21 mouse cellular contexts compared by ENCODE assay signal in the genomic region with DNA sequence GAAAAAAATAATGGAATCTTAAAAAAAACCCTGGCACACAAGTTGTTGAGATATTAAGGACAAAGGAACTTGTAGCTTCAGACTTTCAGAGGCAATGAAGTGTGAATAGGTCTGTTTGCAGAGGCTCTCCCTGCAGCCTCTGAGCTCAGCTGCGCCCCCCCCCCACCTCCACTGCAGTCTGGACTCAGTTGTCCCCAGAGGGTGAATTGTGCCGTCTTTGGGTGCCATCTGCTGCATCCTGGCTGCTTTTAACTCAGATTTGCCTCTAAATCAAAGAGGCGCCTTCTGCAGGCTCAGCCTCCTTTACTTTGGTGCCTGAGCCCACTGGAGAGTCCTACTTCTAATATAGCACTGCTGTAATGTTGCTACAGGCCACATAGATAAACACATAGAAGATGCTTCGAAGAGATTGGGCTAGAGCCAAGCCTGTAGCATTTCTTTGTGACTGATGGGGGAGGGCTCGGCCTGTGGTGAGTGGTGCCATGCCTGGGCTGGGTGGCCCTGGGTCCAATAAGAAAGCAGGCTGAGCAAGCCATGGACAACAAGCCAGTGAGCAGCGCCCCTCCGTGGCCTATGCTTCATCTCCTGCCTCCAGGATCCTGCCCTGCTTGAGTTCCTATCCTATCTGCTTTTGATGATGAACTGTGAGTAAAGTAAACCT. TPM values are rescaled to one million over a fixed set of nuclear protein-coding genes. Genes with fewer than 3 reads are reported as not detected.
DNase-seq lines count a peak whose midpoint lies in the region; ATAC-seq and TF ChIP-seq lines count a peak whose summit lies in the region.
"Had no signal": no experiment of that assay in that cellular context is flagged by ENCODE, and none has a peak within 500 bp of the region (broad histone marks: within the 10 kb centered on the region; RNA-seq: fewer than 3 reads in every experiment).

No protein-coding gene starts in this region.

- no peak overlapping the region for H3K4me3 ChIP-seq in hindbrain, embryonic 12.5 days
- H3K4me3 ChIP-seq in hindbrain, embryonic 16.5 days (ENCODE audit: low read length) = no peak overlapping the region
- H3K4me3 ChIP-seq: embryonic facial prominence, embryonic 15.5 days; stomach, embryonic 15.5 days had no signal

- H3K36me3 ChIP-seq in hindbrain, embryonic 12.5 days = no peaks in the 10 kb centered on the region
- H3K36me3 ChIP-seq in hindbrain, embryonic 16.5 days (ENCODE audit: control insufficient read depth, insufficient read depth, low read length) = no peaks in the 10 kb centered on the region
- H3K36me3 ChIP-seq: embryonic facial prominence, embryonic 15.5 days; stomach, embryonic 15.5 days had no signal

- H3K9ac ChIP-seq in hindbrain, embryonic 12.5 days = no peak overlapping the region
- no peak overlapping the region for H3K9ac ChIP-seq in hindbrain, embryonic 16.5 days (ENCODE audit: low read depth, low read length)
- H3K9ac ChIP-seq: embryonic facial prominence, embryonic 15.5 days; liver, embryonic 14.5 days; stomach, embryonic 15.5 days had no signal

- 0 out of 2 replicates have a peak, but pooled peaks have one; percentile 32 for ATAC-seq in hindbrain, embryonic 12.5 days (ENCODE audit: low FRiP score)
- no peak for ATAC-seq in hindbrain, embryonic 16.5 days
- ATAC-seq: intestine, postnatal 0 days had no signal

- no peak for TF ChIP-seq CTCF in brain, embryonic 14.5 days (IDR thresholded peaks at IDR 0.05; ENCODE audit: borderline replicate concordance, extremely low read depth, insufficient read depth, insufficient read length)

- no peak overlapping the region for H3K27ac ChIP-seq in hindbrain, embryonic 12.5 days
- H3K27ac ChIP-seq in hindbrain, embryonic 16.5 days (ENCODE audit: low read depth, low read length) = no peak overlapping the region
- H3K27ac ChIP-seq: embryonic facial prominence, embryonic 15.5 days; liver, embryonic 14.5 days; macrophage; stomach, embryonic 15.5 days had no signal

- no peak for TF ChIP-seq POLR2A in brain, embryonic 14.5 days (IDR thresholded peaks at IDR 0.05; ENCODE audit: borderline replicate concordance, extremely low read depth, insufficient read depth, insufficient read length, poor library complexity, severe bottlenecking)

- peak; percentile 8 for DNase-seq in lung, postnatal 10 days
- DNase-seq in lung, postnatal 36 days = no peak
- DNase-seq in brain, embryonic 14.5 days (ENCODE audit: low read depth) = peak; percentile 68
- DNase-seq in layer of hippocampus, adult 9-11 months = peak; percentile 42
- no peak for DNase-seq in liver
- DNase-seq in spleen, adult 12 weeks (ENCODE audit: low spot score) = no peak
- DNase-seq: adrenal gland, adult 2 months; cerebellum, adult 2 months; gastrocnemius, postnatal 14 days; heart, postnatal 36 days; kidney, postnatal 14 days; thymus, postnatal 14 days had no signal

- H3K27me3 ChIP-seq in hindbrain, embryonic 12.5 days = no peaks in the 10 kb centered on the region
- no peaks in the 10 kb centered on the region for H3K27me3 ChIP-seq in hindbrain, embryonic 16.5 days (replicated peaks; ENCODE audit: control insufficient read depth, insufficient read depth, low read length)
- H3K27me3 ChIP-seq: embryonic facial prominence, embryonic 15.5 days; stomach, embryonic 15.5 days had no signal

- 69% methylated on average over 7 of the region's 7 CpGs for WGBS in hindbrain, embryonic 12.5 days
- WGBS in hindbrain, embryonic 16.5 days = 52% methylated on average over 7 of the region's 7 CpGs

- no peaks in the 10 kb centered on the region for H3K9me3 ChIP-seq in hindbrain, embryonic 12.5 days (replicated peaks)
- no peaks in the 10 kb centered on the region for H3K9me3 ChIP-seq in hindbrain, embryonic 16.5 days (ENCODE audit: control insufficient read depth, low read length)
- H3K9me3 ChIP-seq: embryonic facial prominence, embryonic 15.5 days; stomach, embryonic 15.5 days had no signal

- H3K4me2 ChIP-seq in hindbrain, embryonic 12.5 days (replicated peaks) = no peak overlapping the region
- no peak overlapping the region for H3K4me2 ChIP-seq in hindbrain, embryonic 16.5 days (ENCODE audit: low read length)
- H3K4me2 ChIP-seq: embryonic facial prominence, embryonic 15.5 days; heart, embryonic 11.5 days; stomach, embryonic 15.5 days had no signal

- 0 out of 2 replicates have a peak, but pooled peaks cover 3% of the 10 kb centered on the region for H3K4me1 ChIP-seq in hindbrain, embryonic 12.5 days
- H3K4me1 ChIP-seq in hindbrain, embryonic 16.5 days (ENCODE audit: control insufficient read depth, insufficient read depth, low read depth, low read length) = no peaks in the 10 kb centered on the region
- H3K4me1 ChIP-seq: embryonic facial prominence, embryonic 15.5 days; stomach, embryonic 15.5 days had no signal

RNA-seq across cellular contexts. Expression of a gene that starts 21.3 kb away (rescaled TPM):
- 5.0 and 5.7 TPM in 2 replicates for polyA plus RNA-seq in hindbrain, embryonic 12.5 days (2016; fragmentation: Nextera tagmentation; extraction: Ambion mirVana)
- polyA plus RNA-seq in hindbrain, embryonic 16.5 days (2015; fragmentation: Nextera tagmentation; extraction: Ambion mirVana) = 5.1 and 5.2 TPM in 2 replicates
- 3.3 and 3.9 TPM in 2 replicates for polyA plus RNA-seq in brain, embryonic 14.5 days (2012; rRNA removed)

RNA-seq across cellular contexts. Expression of a gene that starts 21.5 kb away (rescaled TPM):
- polyA plus RNA-seq in hindbrain, embryonic 12.5 days (2016; fragmentation: Nextera tagmentation; extraction: Ambion mirVana) = 2.9 and 4.4 TPM in 2 replicates
- 2.5 and 3.3 TPM in 2 replicates for polyA plus RNA-seq in hindbrain, embryonic 16.5 days (2015; fragmentation: Nextera tagmentation; extraction: Ambion mirVana)
- polyA plus RNA-seq in brain, embryonic 14.5 days (2012; rRNA removed) = 2.3 and 2.8 TPM in 2 replicates

RNA-seq across cellular contexts. Expression of a gene that starts 57.1 kb away (rescaled TPM):
- 0.91 and 1.0 TPM in 2 replicates for polyA plus RNA-seq in hindbrain, embryonic 12.5 days (2016; fragmentation: Nextera tagmentation; extraction: Ambion mirVana)
- polyA plus RNA-seq in hindbrain, embryonic 16.5 days (2015; fragmentation: Nextera tagmentation; extraction: Ambion mirVana) = 0.55 and 0.60 TPM in 2 replicates
- 0.58 and 0.88 TPM in 2 replicates for polyA plus RNA-seq in brain, embryonic 14.5 days (2012; rRNA removed)
- polyA plus RNA-seq: macrophage had no signal

RNA-seq across cellular contexts. Expression of a gene that starts 58.6 kb away (rescaled TPM):
- polyA plus RNA-seq in hindbrain, embryonic 12.5 days (2016; fragmentation: Nextera tagmentation; extraction: Ambion mirVana) = not detected in 2 replicates
- polyA plus RNA-seq in hindbrain, embryonic 16.5 days (2015; fragmentation: Nextera tagmentation; extraction: Ambion mirVana) = not detected in 2 replicates
- polyA plus RNA-seq in brain, embryonic 14.5 days (2012; rRNA removed) = not detected in 2 replicates
- polyA plus RNA-seq: adrenal gland, adult 2 months; embryonic facial prominence, embryonic 15.5 days; heart, embryonic 11.5 days; intestine, postnatal 0 days; limb, embryonic 11.5 days; liver, embryonic 14.5 days; macrophage; stomach, embryonic 15.5 days had no signal

Comparison
In these comparisons a context has a peak if more than half of its experiments do, and no peak if none do; other contexts are left out.
1. DNase-seq: peak in lung, postnatal 10 days (single experiment), brain, embryonic 14.5 days (single experiment) and layer of hippocampus, adult 9-11 months (single experiment); none in lung, postnatal 36 days (single experiment), liver (single experiment) and spleen, adult 12 weeks (single experiment).